Mouse (Mus musculus): ENCODE results near the gene Glb1.

Gene Glb1

GRCm38 (mm10) chr9:114394677-114395076, 6.2 kb upstream of the Glb1 start:
- no peak for DNase-seq (ENCODE audit: low read depth, low spot score)

- no peak for DNase-seq (ENCODE audit: low read depth, low spot score)
Measured at GRCm38 (mm10) chr9:114395258-114395657, 5.6 kb upstream of the Glb1 start.

- no peak for DNase-seq (ENCODE audit: low read depth, low spot score)
Measured at GRCm38 (mm10) chr9:114399680-114400079, 1.2 kb upstream of the Glb1 start.

- no peak for DNase-seq (ENCODE audit: low read depth, low spot score)
Measured at GRCm38 (mm10) chr9:114400588-114400948, 308 bp upstream of the Glb1 start.

- DNase-seq (ENCODE audit: low read depth, low spot score): no peak
Measured at GRCm38 (mm10) chr9:114401685-114402080, 807 bp downstream of the Glb1 start.

- no peak for DNase-seq (ENCODE audit: low read depth, low spot score)
Measured at GRCm38 (mm10) chr9:114407676-114408075, 6.8 kb downstream of the Glb1 start.

- DNase-seq (ENCODE audit: low read depth, low spot score): no peak
Measured at GRCm38 (mm10) chr9:114410313-114410862, 9.5 kb downstream of the Glb1 start.

GRCm38 (mm10) chr9:114411295-114411694, 10.4 kb downstream of the Glb1 start:
- no peak for DNase-seq (ENCODE audit: low read depth, low spot score)

GRCm38 (mm10) chr9:114412406-114412805, 11.5 kb downstream of the Glb1 start:
- DNase-seq (ENCODE audit: low read depth, low spot score): no peak

- no peak for DNase-seq (ENCODE audit: low read depth, low spot score)
Measured at GRCm38 (mm10) chr9:114413866-114414265, 13.0 kb downstream of the Glb1 start.

GRCm38 (mm10) chr9:114415701-114416100, 14.8 kb downstream of the Glb1 start:
- peak; percentile 31 for DNase-seq (ENCODE audit: low read depth, low spot score)

GRCm38 (mm10) chr9:114416646-114417517, 16.0 kb downstream of the Glb1 start:
- DNase-seq (ENCODE audit: low read depth, low spot score): no peak

- DNase-seq (ENCODE audit: low read depth, low spot score): no peak
Measured at GRCm38 (mm10) chr9:114418187-114418586, 17.3 kb downstream of the Glb1 start.

GRCm38 (mm10) chr9:114420443-114420842, 19.6 kb downstream of the Glb1 start:
- no peak for DNase-seq (ENCODE audit: low read depth, low spot score)

- DNase-seq (ENCODE audit: low read depth, low spot score): no peak
Measured at GRCm38 (mm10) chr9:114421045-114421444, 20.2 kb downstream of the Glb1 start.

- no peak for DNase-seq (ENCODE audit: low read depth, low spot score)
Measured at GRCm38 (mm10) chr9:114421797-114422196, 20.9 kb downstream of the Glb1 start.

- no peak for DNase-seq (ENCODE audit: low read depth, low spot score)
Measured at GRCm38 (mm10) chr9:114425576-114425975, 24.7 kb downstream of the Glb1 start.

- DNase-seq (ENCODE audit: low read depth, low spot score): no peak
Measured at GRCm38 (mm10) chr9:114426201-114426600, 25.3 kb downstream of the Glb1 start.

- DNase-seq (ENCODE audit: low read depth, low spot score): no peak
Measured at GRCm38 (mm10) chr9:114427425-114427824, 26.5 kb downstream of the Glb1 start.

GRCm38 (mm10) chr9:114428103-114428834, 27.4 kb downstream of the Glb1 start:
- no peak for DNase-seq (ENCODE audit: low read depth, low spot score)

GRCm38 (mm10) chr9:114435668-114436067, 34.8 kb downstream of the Glb1 start:
- no peak for DNase-seq (ENCODE audit: low read depth, low spot score)

- DNase-seq (ENCODE audit: low read depth, low spot score): no peak
Measured at GRCm38 (mm10) chr9:114440548-114440947, 39.7 kb downstream of the Glb1 start.

GRCm38 (mm10) chr9:114442225-114442624, 41.3 kb downstream of the Glb1 start:
- no peak for DNase-seq (ENCODE audit: low read depth, low spot score)
